Mouse (Mus musculus) liver, embryonic 16.5 days (tissue): ENCODE results near the gene Atp8b2. TPM values are rescaled to one million over a fixed set of nuclear protein-coding genes. Genes with fewer than 3 reads are reported as not detected.

Experiments
- microRNA-seq: library from miRNA; unstranded; fragments of <30 nt; microRNA quantifications from one replicate; pipeline ENCODE4, GENCODE M21; 2016
- polyA plus RNA-seq: library from polyadenylated mRNA; unstranded; fragments of >200 nt; fragmentation: Nextera tagmentation; extraction: Ambion mirVana; gene quantifications from 2 replicates; pipeline ENCODE4 v1.2.1, GENCODE M21; 2015

Gene Atp8b2
- polyA plus RNA-seq, 1 experiment from 2014 or later, result 2.0 TPM

Small RNA genes within 50 kb of the gene (microRNA-seq; reads per million reads assigned to microRNA genes)
- gene Mir7669, result 0.74 reads per million

Other genes with a start within 250 kb of the Atp8b2 start
- 6.0 and 6.9 TPM in 2 replicates for gene Adar, start 248.5 kb downstream of the Atp8b2 start, polyA plus RNA-seq
- 0.15 and 0.26 TPM in 2 replicates for gene Chrnb2, start 198.9 kb downstream of the Atp8b2 start, polyA plus RNA-seq
- gene Ube2q1, start 189.9 kb downstream of the Atp8b2 start, polyA plus RNA-seq, result 2.3 and 3.3 TPM in 2 replicates
- gene She, start 132.1 kb downstream of the Atp8b2 start, polyA plus RNA-seq, result 0.90 and 1.1 TPM in 2 replicates
- 5.9 and 7.1 TPM in 2 replicates for gene Il6ra, start 50.3 kb downstream of the Atp8b2 start, polyA plus RNA-seq
- 121 and 123 TPM in 2 replicates for gene Hax1, start 35.3 kb upstream of the Atp8b2 start, polyA plus RNA-seq
- 76.1 and 76.3 TPM in 2 replicates for gene 4933434E20Rik, start 88.1 kb upstream of the Atp8b2 start, polyA plus RNA-seq
- 57.4 and 64.4 TPM in 2 replicates for gene Ubap2l, start 89.1 kb upstream of the Atp8b2 start, polyA plus RNA-seq
- gene Tpm3, start 109.1 kb upstream of the Atp8b2 start, polyA plus RNA-seq, result 162 and 169 TPM in 2 replicates
- gene Nup210l, start 140.6 kb upstream of the Atp8b2 start, polyA plus RNA-seq, result 0.04 and 0.06 TPM in 2 replicates